Mouse (Mus musculus): ENCODE results near the gene Rps23. TPM values are rescaled to one million over a fixed set of nuclear protein-coding genes. Genes with fewer than 3 reads are reported as not detected.

Gene Rps23
- 114 and 136 TPM in 2 replicates for polyA plus RNA-seq (2015; fragmentation: Nextera tagmentation; extraction: Ambion mirVana)

- Histone ChIP-seq H3K9ac (replicated peaks; ENCODE audit: low read depth, low read length) (peak within 1 kb of the TSS; percentile 93), H3K9me3 (ENCODE audit: control insufficient read depth, low read length) (no peaks in the 10 kb centered on the region), H3K4me1 (replicated peaks; ENCODE audit: control insufficient read depth, insufficient read depth, low read length) (peaks cover 6% of the 10 kb centered on the region; the same call in 1 of the 2 replicates), H3K4me2 (ENCODE audit: low read length) (peak within 1 kb of the TSS; percentile 68), H3K27ac (ENCODE audit: low read length) (peak within 1 kb of the TSS; percentile 77), H3K27me3 (replicated peaks; ENCODE audit: control insufficient read depth, insufficient read depth, low read length) (no peaks in the 10 kb centered on the region), H3K4me3 (replicated peaks; ENCODE audit: low read length) (peak within 1 kb of the TSS; percentile 84), H3K36me3 (ENCODE audit: control insufficient read depth, insufficient read depth) (peaks cover 12% of the 10 kb centered on the region)
- peak; percentile 97 for ATAC-seq
- under 1% methylated on average over 57 of the region's 57 CpGs for WGBS
Observed at GRCm38 (mm10) chr13:90922751-90923612, at the start of gene Rps23. TSS of gene Rps23 (plus strand) at chr13:90922958.

GRCm38 (mm10) chr13:90881727-90882429 is 40.9 kb upstream of the Rps23 start:
- H3K27me3 ChIP-seq (replicated peaks; ENCODE audit: control insufficient read depth, insufficient read depth, low read length), result no peaks in the 10 kb centered on the region
- no peaks in the 10 kb centered on the region for H3K9me3 ChIP-seq (ENCODE audit: control insufficient read depth, low read length)
- H3K4me3 ChIP-seq (replicated peaks; ENCODE audit: low read length), result no peak overlapping the region
- no peak overlapping the region for H3K27ac ChIP-seq (ENCODE audit: low read length)
- no peak overlapping the region for H3K9ac ChIP-seq (replicated peaks; ENCODE audit: low read depth, low read length)
- 86% methylated on average over 1 of the region's 1 CpGs for WGBS
- no peak overlapping the region for H3K4me2 ChIP-seq (ENCODE audit: low read length)
- peaks cover 2% of the 10 kb centered on the region; the same call in 1 of the 2 replicates for H3K4me1 ChIP-seq (replicated peaks; ENCODE audit: control insufficient read depth, insufficient read depth, low read length)
- no peaks in the 10 kb centered on the region for H3K36me3 ChIP-seq (ENCODE audit: control insufficient read depth, insufficient read depth)
- no peak for ATAC-seq

GRCm38 (mm10) chr13:90885856-90886532 is 36.8 kb upstream of the Rps23 start:
- ATAC-seq, result peak; percentile 29
- H3K27ac ChIP-seq (ENCODE audit: low read length), result no peak overlapping the region
- H3K4me1 ChIP-seq (replicated peaks; ENCODE audit: control insufficient read depth, insufficient read depth, low read length), result peaks cover 2% of the 10 kb centered on the region; the same call in 1 of the 2 replicates
- no peak overlapping the region for H3K9ac ChIP-seq (replicated peaks; ENCODE audit: low read depth, low read length)
- H3K9me3 ChIP-seq (ENCODE audit: control insufficient read depth, low read length), result no peaks in the 10 kb centered on the region
- peak overlapping the region; percentile 25 for H3K4me3 ChIP-seq (replicated peaks; ENCODE audit: low read length)
- 57% methylated on average over 13 of the region's 13 CpGs for WGBS
- H3K36me3 ChIP-seq (ENCODE audit: control insufficient read depth, insufficient read depth), result no peaks in the 10 kb centered on the region
- H3K27me3 ChIP-seq (replicated peaks; ENCODE audit: control insufficient read depth, insufficient read depth, low read length), result no peaks in the 10 kb centered on the region
- peak overlapping the region; percentile 50 for H3K4me2 ChIP-seq (ENCODE audit: low read length)

GRCm38 (mm10) chr13:90886568-90886983 is 36.2 kb upstream of the Rps23 start:
- Histone ChIP-seq H3K27ac (ENCODE audit: low read length) (no peak overlapping the region), H3K9me3 (ENCODE audit: control insufficient read depth, low read length) (no peaks in the 10 kb centered on the region), H3K27me3 (replicated peaks; ENCODE audit: control insufficient read depth, insufficient read depth, low read length) (no peaks in the 10 kb centered on the region), H3K4me1 (replicated peaks; ENCODE audit: control insufficient read depth, insufficient read depth, low read length) (peaks cover 2% of the 10 kb centered on the region; the same call in 1 of the 2 replicates), H3K4me2 (ENCODE audit: low read length) (peak overlapping the region; percentile 50), H3K9ac (replicated peaks; ENCODE audit: low read depth, low read length) (no peak overlapping the region), H3K4me3 (replicated peaks; ENCODE audit: low read length) (peak overlapping the region; percentile 25), H3K36me3 (ENCODE audit: control insufficient read depth, insufficient read depth) (no peaks in the 10 kb centered on the region)
- peak; percentile 79 for ATAC-seq
- 1% methylated on average over 18 of the region's 18 CpGs for WGBS

GRCm38 (mm10) chr13:90890111-90890510 is 32.6 kb upstream of the Rps23 start:
- ATAC-seq, result no peak
- Histone ChIP-seq H3K4me1 (replicated peaks; ENCODE audit: control insufficient read depth, insufficient read depth, low read length) (peaks cover 2% of the 10 kb centered on the region; the same call in 1 of the 2 replicates), H3K27me3 (replicated peaks; ENCODE audit: control insufficient read depth, insufficient read depth, low read length) (no peaks in the 10 kb centered on the region), H3K9ac (replicated peaks; ENCODE audit: low read depth, low read length) (no peak overlapping the region), H3K9me3 (ENCODE audit: control insufficient read depth, low read length) (no peaks in the 10 kb centered on the region), H3K4me3 (replicated peaks; ENCODE audit: low read length) (no peak overlapping the region), H3K27ac (ENCODE audit: low read length) (no peak overlapping the region), H3K36me3 (ENCODE audit: control insufficient read depth, insufficient read depth) (no peaks in the 10 kb centered on the region), H3K4me2 (ENCODE audit: low read length) (no peak overlapping the region)
- 89% methylated on average over 5 of the region's 5 CpGs for WGBS

GRCm38 (mm10) chr13:90894819-90895218 is 27.9 kb upstream of the Rps23 start:
- 83% methylated on average over 4 of the region's 4 CpGs for WGBS
- no peaks in the 10 kb centered on the region for H3K9me3 ChIP-seq (ENCODE audit: control insufficient read depth, low read length)
- no peak for ATAC-seq
- no peaks in the 10 kb centered on the region for H3K36me3 ChIP-seq (ENCODE audit: control insufficient read depth, insufficient read depth)
- no peak overlapping the region for H3K27ac ChIP-seq (ENCODE audit: low read length)
- H3K4me2 ChIP-seq (ENCODE audit: low read length), result no peak overlapping the region
- no peak overlapping the region for H3K9ac ChIP-seq (replicated peaks; ENCODE audit: low read depth, low read length)
- H3K27me3 ChIP-seq (replicated peaks; ENCODE audit: control insufficient read depth, insufficient read depth, low read length), result no peaks in the 10 kb centered on the region
- no peak overlapping the region for H3K4me3 ChIP-seq (replicated peaks; ENCODE audit: low read length)
- 0 out of 2 replicates have a peak, but pooled peaks cover 3% of the 10 kb centered on the region for H3K4me1 ChIP-seq (replicated peaks; ENCODE audit: control insufficient read depth, insufficient read depth, low read length)

- Histone ChIP-seq H3K4me2 (ENCODE audit: low read length) (no peak overlapping the region), H3K4me1 (replicated peaks; ENCODE audit: control insufficient read depth, insufficient read depth, low read length) (0 out of 2 replicates have a peak, but pooled peaks cover 3% of the 10 kb centered on the region), H3K27ac (ENCODE audit: low read length) (no peak overlapping the region), H3K4me3 (replicated peaks; ENCODE audit: low read length) (no peak overlapping the region), H3K27me3 (replicated peaks; ENCODE audit: control insufficient read depth, insufficient read depth, low read length) (no peaks in the 10 kb centered on the region), H3K9me3 (ENCODE audit: control insufficient read depth, low read length) (no peaks in the 10 kb centered on the region), H3K9ac (replicated peaks; ENCODE audit: low read depth, low read length) (no peak overlapping the region), H3K36me3 (ENCODE audit: control insufficient read depth, insufficient read depth) (no peaks in the 10 kb centered on the region)
- WGBS, result 4% methylated on average over 2 of the region's 2 CpGs
- peak; percentile 89 for ATAC-seq
Observed at GRCm38 (mm10) chr13:90896098-90896497, 26.7 kb upstream of the Rps23 start.

GRCm38 (mm10) chr13:90896821-90897220 is 25.9 kb upstream of the Rps23 start:
- Histone ChIP-seq H3K4me3 (replicated peaks; ENCODE audit: low read length) (no peak overlapping the region), H3K9ac (replicated peaks; ENCODE audit: low read depth, low read length) (no peak overlapping the region), H3K36me3 (ENCODE audit: control insufficient read depth, insufficient read depth) (no peaks in the 10 kb centered on the region), H3K27me3 (replicated peaks; ENCODE audit: control insufficient read depth, insufficient read depth, low read length) (no peaks in the 10 kb centered on the region), H3K4me2 (ENCODE audit: low read length) (no peak overlapping the region), H3K27ac (ENCODE audit: low read length) (no peak overlapping the region; the same call in 1 of the 2 replicates), H3K4me1 (replicated peaks; ENCODE audit: control insufficient read depth, insufficient read depth, low read length) (0 out of 2 replicates have a peak, but pooled peaks cover 3% of the 10 kb centered on the region), H3K9me3 (ENCODE audit: control insufficient read depth, low read length) (no peaks in the 10 kb centered on the region)
- ATAC-seq, result no peak
- whole genome bisulfite sequencing, result 78% methylated on average over 12 of the region's 12 CpGs

- Histone ChIP-seq H3K9me3 (ENCODE audit: control insufficient read depth, low read length) (no peaks in the 10 kb centered on the region), H3K4me2 (ENCODE audit: low read length) (no peak within 1 kb of the TSS), H3K27me3 (replicated peaks; ENCODE audit: control insufficient read depth, insufficient read depth, low read length) (no peaks in the 10 kb centered on the region), H3K27ac (ENCODE audit: low read length) (no peak within 1 kb of the TSS), H3K4me1 (replicated peaks; ENCODE audit: control insufficient read depth, insufficient read depth, low read length) (no peaks in the 10 kb centered on the region), H3K4me3 (replicated peaks; ENCODE audit: low read length) (no peak within 1 kb of the TSS), H3K36me3 (ENCODE audit: control insufficient read depth, insufficient read depth) (no peaks in the 10 kb centered on the region), H3K9ac (replicated peaks; ENCODE audit: low read depth, low read length) (no peak within 1 kb of the TSS)
- peak; percentile 25; the same call in 1 of the 2 replicates for ATAC-seq
- 85% methylated on average over 5 of the region's 5 CpGs for WGBS
Observed at GRCm38 (mm10) chr13:90905176-90905575, 17.6 kb upstream of the Rps23 start, which contains the start of gene Atp6ap1l. TSS of gene Atp6ap1l (minus strand) at chr13:90905355.

Measured in forebrain, embryonic 16.5 days (tissue).